Mouse (Mus musculus): ENCODE measurements around the gene Wdr34. TPM values are rescaled to one million over a fixed set of nuclear protein-coding genes. Genes with fewer than 3 reads are reported as not detected.

The Wdr34 gene
- polyA plus RNA-seq (2016; fragmentation: Nextera tagmentation; extraction: Ambion mirVana) = 27.3 and 36.7 TPM in 2 replicates

DNA sequence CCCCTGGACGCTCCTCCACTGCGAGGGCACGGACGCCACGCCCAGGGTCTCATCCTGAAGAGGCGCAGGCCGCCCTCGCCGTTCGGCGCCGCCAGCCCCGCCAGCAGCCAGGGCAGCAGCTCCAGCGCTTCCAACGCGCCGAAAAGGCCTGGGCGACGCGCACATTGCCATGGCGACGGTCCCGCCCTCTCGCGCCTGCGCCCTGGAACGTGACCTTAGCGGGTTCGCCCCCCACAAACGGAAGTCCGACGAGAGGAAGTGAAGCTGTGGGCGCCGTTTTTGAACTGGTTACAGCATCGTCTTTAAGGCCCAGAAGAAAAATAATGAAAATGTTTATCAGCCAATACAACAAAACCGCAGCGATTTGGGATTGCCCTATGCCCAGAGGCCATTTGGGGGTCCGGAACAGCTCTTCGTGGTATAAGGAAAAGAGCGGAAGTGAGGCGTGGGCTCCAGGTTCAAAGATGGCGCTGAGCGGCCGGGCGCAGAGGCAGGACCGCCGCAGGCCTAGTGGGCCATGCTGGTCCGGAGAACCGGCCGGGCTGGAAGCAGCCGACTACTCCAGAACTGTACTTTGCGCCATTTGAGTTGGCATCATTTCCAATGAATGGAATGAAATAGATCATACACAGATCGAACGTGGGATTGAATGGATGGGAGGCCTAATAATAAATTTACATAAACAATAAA, at the start of gene Wdr34:
TSS of gene Wdr34 (minus strand) at position 183 of the 690 bp plus-strand sequence.
- Histone ChIP-seq H3K4me3 (peak within 1 kb of the TSS; percentile 61), H3K27me3 (ENCODE audit: insufficient read depth, poor library complexity, severe bottlenecking) (no peaks in the 10 kb centered on the region; the same call in 1 of the 2 replicates), H3K36me3 (peaks cover 22% of the 10 kb centered on the region), H3K27ac (peak within 1 kb of the TSS; percentile 99), H3K4me1 (replicated peaks) (peaks cover 8% of the 10 kb centered on the region), H3K9me3 (no peaks in the 10 kb centered on the region)
- 1% methylated on average over 54 of the region's 54 CpGs for WGBS
- DNase-seq (ENCODE audit: low spot score) = peak; percentile 98

DNA sequence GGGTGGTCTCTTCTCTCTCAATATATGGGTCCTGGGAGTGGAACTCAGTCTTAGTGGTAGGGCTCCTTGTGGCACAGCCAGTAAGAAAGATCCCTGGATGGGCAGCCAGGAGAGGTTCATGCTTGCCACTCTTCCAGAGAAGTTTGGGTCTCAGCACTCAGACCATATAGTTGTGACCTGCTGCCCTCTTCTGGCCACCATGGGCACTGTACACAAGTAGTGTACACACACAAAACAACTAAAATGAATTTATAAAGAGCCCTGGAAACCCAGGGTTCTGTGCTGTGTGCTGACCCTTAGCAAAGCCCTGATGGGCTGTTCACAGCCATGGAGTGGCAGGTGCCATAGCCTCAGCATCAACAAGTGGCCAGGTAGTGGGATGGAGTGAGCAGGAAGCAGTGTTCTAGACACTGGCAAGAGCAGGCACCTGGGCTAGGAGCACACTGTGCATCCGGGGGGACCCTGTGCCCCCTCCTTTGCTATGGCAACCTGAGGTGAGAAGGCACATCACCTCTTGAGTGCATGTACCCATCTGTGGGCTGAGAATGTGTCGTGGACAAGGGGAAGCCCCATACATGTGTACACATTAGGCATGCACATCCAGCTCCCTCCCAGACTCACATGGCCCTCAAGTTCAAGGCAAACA, 47.3 kb upstream of the Wdr34 start:
- DNase-seq (ENCODE audit: low spot score) = peak; percentile 55
- Histone ChIP-seq H3K4me3 (no peak overlapping the region), H3K9me3 (no peaks in the 10 kb centered on the region), H3K4me1 (replicated peaks) (peaks cover 30% of the 10 kb centered on the region), H3K36me3 (peaks cover 52% of the 10 kb centered on the region), H3K27ac (no peak overlapping the region), H3K27me3 (ENCODE audit: insufficient read depth, poor library complexity, severe bottlenecking) (no peaks in the 10 kb centered on the region)
- 80% methylated on average over 2 of the region's 2 CpGs for WGBS

DNA sequence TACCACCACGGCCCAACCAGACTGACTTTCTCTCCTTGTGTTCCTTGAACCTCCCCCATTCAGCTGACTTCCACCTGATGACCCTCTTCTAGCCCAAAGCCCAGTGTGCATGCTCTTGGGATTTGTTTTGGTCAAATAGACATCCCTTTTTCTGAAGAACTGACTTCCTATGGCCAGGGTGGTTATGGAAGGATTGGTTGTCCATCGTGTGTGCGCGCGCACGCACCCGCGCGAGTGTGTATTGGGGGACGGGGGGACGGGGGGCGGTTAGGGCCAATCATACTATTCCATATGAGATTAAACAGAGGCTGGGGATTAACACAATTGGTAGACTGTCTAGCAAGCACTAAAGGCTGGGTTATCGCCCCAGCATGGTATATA, 45.5 kb upstream of the Wdr34 start:
- no peak for DNase-seq (ENCODE audit: low spot score)
- H3K27me3 ChIP-seq (ENCODE audit: insufficient read depth, poor library complexity, severe bottlenecking) = no peaks in the 10 kb centered on the region
- H3K9me3 ChIP-seq = no peaks in the 10 kb centered on the region
- 4% methylated on average over 13 of the region's 13 CpGs for WGBS
- H3K4me1 ChIP-seq (replicated peaks) = peaks cover 30% of the 10 kb centered on the region
- peak overlapping the region; percentile 86 for H3K27ac ChIP-seq
- H3K4me3 ChIP-seq = peak overlapping the region; percentile 75
- H3K36me3 ChIP-seq = peaks cover 49% of the 10 kb centered on the region

DNA sequence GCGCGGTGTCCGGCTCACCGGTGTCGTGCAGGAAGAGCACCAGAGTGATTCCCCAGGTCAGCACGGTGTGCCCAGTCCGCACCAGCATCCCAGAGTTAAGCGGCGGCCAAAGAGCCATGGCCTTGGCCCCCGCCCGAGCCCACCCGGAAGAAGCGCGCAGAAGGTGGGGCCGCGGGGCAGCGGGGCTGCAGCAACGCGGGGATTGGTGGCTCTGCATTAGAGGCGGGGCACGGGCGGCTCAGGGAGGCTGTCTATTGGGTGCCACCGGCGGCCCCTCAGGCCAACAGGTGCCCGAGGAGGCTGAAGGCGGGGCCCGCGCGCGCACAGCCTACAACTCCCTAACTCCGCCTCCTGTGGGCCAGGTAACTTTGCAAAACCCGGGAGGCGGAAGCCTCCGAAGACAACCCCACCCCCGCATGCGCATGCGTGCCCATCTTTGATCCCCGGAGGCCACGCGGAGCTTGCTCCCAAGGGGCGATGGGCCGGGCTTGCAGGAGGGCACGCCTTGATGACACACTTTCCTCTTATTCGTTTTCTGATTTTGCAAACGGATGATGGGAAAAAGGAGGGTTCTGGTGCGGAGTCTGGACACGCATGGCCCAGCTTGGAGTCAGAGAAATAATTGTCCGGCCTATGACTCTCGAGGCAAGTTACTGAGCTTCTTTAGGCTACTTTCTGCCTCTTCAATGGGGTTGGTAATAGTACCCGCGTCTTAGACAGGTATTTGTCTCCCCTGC, 45.0 kb upstream of the Wdr34 start, which contains the start of gene Zdhhc12:
TSS of gene Zdhhc12 (minus strand) at position 178 of the 737 bp plus-strand sequence.
- peak; percentile 96 for DNase-seq (ENCODE audit: low spot score)
- Histone ChIP-seq H3K9me3 (no peaks in the 10 kb centered on the region), H3K27me3 (ENCODE audit: insufficient read depth, poor library complexity, severe bottlenecking) (no peaks in the 10 kb centered on the region), H3K27ac (peak within 1 kb of the TSS; percentile 86), H3K4me3 (peak within 1 kb of the TSS; percentile 75), H3K4me1 (replicated peaks) (peaks cover 30% of the 10 kb centered on the region), H3K36me3 (peaks cover 44% of the 10 kb centered on the region)
- WGBS = under 1% methylated on average over 51 of the region's 51 CpGs

DNA sequence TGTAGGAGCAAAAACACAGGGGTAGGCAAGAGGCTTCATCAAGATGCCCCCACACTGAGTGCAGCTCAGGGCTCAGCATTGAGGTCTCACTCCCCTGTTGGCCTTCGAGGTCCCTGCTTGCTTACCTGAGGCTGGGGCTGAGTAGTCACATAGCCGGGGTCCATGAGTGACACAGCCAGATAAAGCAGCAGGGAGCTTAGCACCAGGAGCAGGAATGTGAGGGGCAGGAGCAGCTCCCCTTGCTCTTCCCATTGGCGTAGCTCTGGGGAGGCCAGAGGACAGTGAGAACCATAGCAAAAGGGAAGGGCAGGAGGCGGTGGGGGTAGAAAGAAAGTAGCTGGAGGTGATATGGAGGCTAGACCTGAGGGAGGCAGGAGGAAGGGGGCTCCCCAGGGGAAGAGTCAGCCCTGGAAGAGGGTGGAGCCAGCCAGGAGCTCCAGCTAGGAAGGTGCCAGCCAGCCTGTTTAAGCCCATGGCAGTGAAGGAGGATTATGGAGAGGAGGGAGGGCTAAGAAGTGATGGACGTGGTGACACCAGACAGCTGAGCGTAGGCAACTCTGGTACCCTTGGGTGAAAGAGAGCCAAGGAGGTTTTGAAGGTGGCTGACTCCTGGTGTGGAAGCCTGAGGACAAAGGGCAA, 43.7 kb upstream of the Wdr34 start:
- H3K27ac ChIP-seq = peak overlapping the region; percentile 86
- H3K27me3 ChIP-seq (ENCODE audit: insufficient read depth, poor library complexity, severe bottlenecking) = no peaks in the 10 kb centered on the region
- H3K4me1 ChIP-seq (replicated peaks) = peaks cover 30% of the 10 kb centered on the region
- DNase-seq (ENCODE audit: low spot score) = no peak
- no peaks in the 10 kb centered on the region for H3K9me3 ChIP-seq
- WGBS = 53% methylated on average over 6 of the region's 6 CpGs
- H3K4me3 ChIP-seq = peak overlapping the region; percentile 75
- peaks cover 38% of the 10 kb centered on the region for H3K36me3 ChIP-seq

DNA sequence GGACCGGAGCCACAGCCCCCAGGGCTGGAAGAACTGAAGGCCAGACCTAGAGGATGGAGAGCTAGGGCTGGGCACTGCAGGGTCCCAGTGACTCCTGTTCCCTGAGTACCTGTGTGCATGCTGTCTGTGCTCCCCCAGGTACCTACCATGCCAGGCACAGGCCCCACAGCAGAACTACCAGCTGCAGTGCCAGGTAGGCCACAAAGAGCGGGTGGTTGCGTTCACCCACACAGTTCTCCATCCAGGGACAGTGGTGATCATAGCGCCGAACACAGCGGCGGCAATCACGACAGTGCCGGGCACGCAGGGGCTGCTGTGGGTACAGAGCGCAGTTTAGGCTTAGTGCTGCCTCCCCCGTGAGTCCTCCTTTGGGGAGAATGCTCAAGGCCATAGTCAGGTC, 42.8 kb upstream of the Wdr34 start:
- WGBS = 96% methylated on average over 12 of the region's 12 CpGs
- no peaks in the 10 kb centered on the region for H3K9me3 ChIP-seq
- peaks cover 30% of the 10 kb centered on the region for H3K4me1 ChIP-seq (replicated peaks)
- H3K27me3 ChIP-seq (ENCODE audit: insufficient read depth, poor library complexity, severe bottlenecking) = no peaks in the 10 kb centered on the region
- peaks cover 42% of the 10 kb centered on the region for H3K36me3 ChIP-seq
- no peak overlapping the region for H3K27ac ChIP-seq
- DNase-seq (ENCODE audit: low spot score) = no peak
- peak overlapping the region; percentile 75 for H3K4me3 ChIP-seq

DNA sequence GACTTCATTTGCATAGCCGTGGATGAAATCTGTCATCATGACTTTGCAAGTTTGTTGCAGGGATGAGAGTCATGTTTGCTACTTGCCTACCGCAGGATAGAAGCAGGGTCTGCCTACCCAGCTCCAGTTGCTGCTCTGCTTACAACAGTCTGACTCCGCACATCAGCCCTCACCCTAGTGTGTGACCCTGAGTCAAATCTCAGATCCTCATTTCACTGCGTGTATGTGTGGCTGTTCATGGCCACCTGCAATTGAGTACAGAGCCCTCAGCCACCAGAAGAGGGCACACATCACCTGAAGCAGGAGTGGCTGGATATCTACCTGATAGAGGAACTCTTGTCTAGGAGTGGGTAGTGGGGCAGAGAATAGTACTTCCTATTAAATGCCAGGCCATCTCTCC, 38.6 kb upstream of the Wdr34 start:
- H3K4me1 ChIP-seq (replicated peaks) = peaks cover 20% of the 10 kb centered on the region
- no peak overlapping the region for H3K27ac ChIP-seq
- H3K9me3 ChIP-seq = no peaks in the 10 kb centered on the region
- DNase-seq (ENCODE audit: low spot score) = no peak
- H3K4me3 ChIP-seq = no peak overlapping the region
- no peaks in the 10 kb centered on the region for H3K27me3 ChIP-seq (ENCODE audit: insufficient read depth, poor library complexity, severe bottlenecking)
- peaks cover 41% of the 10 kb centered on the region for H3K36me3 ChIP-seq
- 91% methylated on average over 4 of the region's 4 CpGs for WGBS

DNA sequence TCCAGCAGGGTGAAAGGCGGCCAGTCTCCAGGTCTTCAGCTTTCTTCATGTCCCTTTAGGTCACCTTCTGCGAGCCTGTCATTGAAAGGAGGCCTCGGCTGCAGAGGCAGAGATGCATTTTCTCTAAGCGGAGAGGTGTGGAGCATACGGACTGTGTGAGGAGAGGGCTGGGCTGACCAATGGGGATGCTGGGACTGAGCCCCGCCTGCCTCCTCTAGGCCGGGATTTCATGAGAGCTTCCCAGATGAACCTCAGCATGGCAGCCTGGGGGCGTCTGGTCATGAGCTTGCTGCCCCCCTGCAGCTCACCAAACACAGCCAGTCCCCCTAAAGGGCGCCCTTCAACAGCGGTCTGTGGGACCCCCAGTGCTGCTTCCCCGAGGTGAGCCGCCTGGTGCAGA, 36.0 kb upstream of the Wdr34 start:
- peak overlapping the region; percentile 42 for H3K4me3 ChIP-seq
- H3K4me1 ChIP-seq (replicated peaks) = peaks cover 22% of the 10 kb centered on the region
- H3K27ac ChIP-seq = peak overlapping the region; percentile 30
- H3K27me3 ChIP-seq (ENCODE audit: insufficient read depth, poor library complexity, severe bottlenecking) = no peaks in the 10 kb centered on the region
- H3K9me3 ChIP-seq = no peaks in the 10 kb centered on the region
- peaks cover 26% of the 10 kb centered on the region for H3K36me3 ChIP-seq
- peak; percentile 45 for DNase-seq (ENCODE audit: low spot score)
- WGBS = 8% methylated on average over 12 of the region's 12 CpGs

DNA sequence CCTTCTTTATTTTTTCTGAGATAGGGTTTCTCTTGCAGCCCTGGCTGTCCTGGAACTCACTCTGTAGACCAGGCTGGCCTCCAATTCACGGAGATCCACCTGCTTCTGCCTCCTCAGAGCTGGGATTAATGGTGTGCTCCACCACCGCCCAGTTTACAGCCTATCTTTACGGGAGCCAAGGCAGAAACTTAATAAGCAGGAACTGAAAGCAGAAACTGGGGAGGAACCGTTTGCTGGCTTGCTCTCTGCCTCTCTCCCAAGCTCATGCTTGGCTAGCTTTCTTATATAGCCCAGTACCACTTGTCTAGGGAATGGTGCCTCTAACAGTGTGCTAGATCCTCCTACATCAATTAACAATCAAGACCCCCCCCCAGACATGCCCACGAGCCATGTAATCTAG, 35.4 kb upstream of the Wdr34 start:
- no peaks in the 10 kb centered on the region for H3K9me3 ChIP-seq
- no peak for DNase-seq (ENCODE audit: low spot score)
- no peaks in the 10 kb centered on the region for H3K27me3 ChIP-seq (ENCODE audit: insufficient read depth, poor library complexity, severe bottlenecking)
- H3K36me3 ChIP-seq = peaks cover 24% of the 10 kb centered on the region
- H3K4me3 ChIP-seq = peak overlapping the region; percentile 42
- peaks cover 26% of the 10 kb centered on the region for H3K4me1 ChIP-seq (replicated peaks)
- 61% methylated on average over 5 of the region's 5 CpGs for WGBS
- peak overlapping the region; percentile 30 for H3K27ac ChIP-seq

DNA sequence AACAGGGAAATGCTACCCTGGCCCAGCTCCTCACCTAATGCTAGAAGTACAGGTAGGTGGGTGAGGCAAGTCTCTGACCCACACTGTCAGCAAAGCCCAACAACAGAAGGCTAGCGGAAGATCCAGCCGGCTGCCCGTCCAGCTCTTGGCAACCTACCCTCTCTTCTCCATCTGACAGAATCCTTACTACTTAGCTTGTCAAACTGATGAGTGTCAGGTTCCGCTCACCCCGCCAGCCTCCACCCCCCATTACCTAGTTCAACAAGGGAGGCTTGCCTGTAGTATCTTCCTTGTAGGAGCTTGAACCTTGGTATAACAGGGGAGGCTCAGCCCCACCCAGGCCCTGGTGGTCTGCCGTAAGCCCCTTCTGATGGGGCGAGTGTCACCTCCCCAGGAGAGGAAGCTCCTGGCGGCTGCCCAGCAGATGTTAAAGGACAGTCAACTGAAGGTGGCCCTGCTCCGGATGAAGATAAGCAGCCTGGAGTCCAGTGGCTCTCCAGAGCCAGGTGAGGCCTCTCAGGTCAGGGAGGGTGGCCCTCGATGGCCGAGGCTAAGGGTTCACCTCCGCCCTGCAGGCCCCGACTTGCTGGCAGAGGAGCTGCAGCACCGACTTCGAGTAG, 31.6 kb upstream of the Wdr34 start:
- Histone ChIP-seq H3K9me3 (no peaks in the 10 kb centered on the region), H3K36me3 (peaks cover 15% of the 10 kb centered on the region), H3K4me1 (replicated peaks) (peaks cover 48% of the 10 kb centered on the region), H3K4me3 (no peak overlapping the region), H3K27ac (peak overlapping the region; percentile 23; the same call in 1 of the 2 replicates), H3K27me3 (ENCODE audit: insufficient read depth, poor library complexity, severe bottlenecking) (no peaks in the 10 kb centered on the region)
- no peak for DNase-seq (ENCODE audit: low spot score)
- whole genome bisulfite sequencing = 93% methylated on average over 15 of the region's 15 CpGs

DNA sequence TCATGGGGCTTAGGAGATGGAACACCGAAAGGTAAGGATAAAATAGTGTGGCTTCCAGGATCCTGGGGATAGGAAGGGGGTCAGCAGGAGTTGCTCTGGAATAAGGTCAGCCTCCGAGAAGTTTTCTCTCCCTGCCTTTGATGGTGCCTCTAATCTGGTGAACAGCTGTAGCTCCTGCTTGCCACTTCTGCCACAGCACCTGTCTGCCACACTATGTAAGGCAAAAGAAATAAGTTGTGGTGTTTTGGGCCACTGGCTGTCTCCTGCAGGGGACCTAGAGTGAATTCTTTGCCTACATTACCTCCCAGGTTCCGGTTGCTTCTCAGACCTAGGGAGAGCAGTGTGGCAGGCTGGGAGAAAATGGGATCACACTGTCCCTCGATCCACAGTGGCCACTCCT, 30.1 kb upstream of the Wdr34 start:
- WGBS = 78% methylated on average over 4 of the region's 4 CpGs

DNA sequence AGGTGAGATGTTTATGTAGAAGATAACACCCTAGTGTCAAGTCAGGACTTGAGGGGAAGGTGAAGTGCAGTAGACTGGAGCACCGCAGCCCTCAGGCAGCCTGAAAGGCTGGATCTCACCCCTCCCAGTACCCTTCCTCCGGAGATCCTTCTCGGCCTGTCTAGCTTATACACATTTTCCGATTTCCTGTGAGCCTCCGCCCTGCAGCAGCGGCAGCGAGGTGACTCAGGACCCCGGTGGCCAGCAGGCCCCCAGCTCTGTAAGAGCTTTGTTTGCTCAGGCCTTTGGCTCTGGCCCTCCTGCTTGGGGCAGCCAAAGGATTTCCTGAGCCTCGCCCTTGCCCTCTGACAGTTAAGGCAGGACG, 29.6 kb upstream of the Wdr34 start:
- H3K9me3 ChIP-seq = no peaks in the 10 kb centered on the region
- peak overlapping the region; percentile 89 for H3K27ac ChIP-seq
- no peaks in the 10 kb centered on the region for H3K27me3 ChIP-seq (ENCODE audit: insufficient read depth, poor library complexity, severe bottlenecking)
- peaks cover 32% of the 10 kb centered on the region for H3K36me3 ChIP-seq
- DNase-seq (ENCODE audit: low spot score) = no peak
- peak overlapping the region; percentile 67 for H3K4me3 ChIP-seq
- 23% methylated on average over 10 of the region's 10 CpGs for WGBS
- peaks cover 35% of the 10 kb centered on the region for H3K4me1 ChIP-seq (replicated peaks)

More for the DNA sequence above, 30.1 kb upstream of the Wdr34 start:
- no peaks in the 10 kb centered on the region for H3K9me3 ChIP-seq
- no peaks in the 10 kb centered on the region for H3K27me3 ChIP-seq (ENCODE audit: insufficient read depth, poor library complexity, severe bottlenecking)
- H3K4me3 ChIP-seq = peak overlapping the region; percentile 67
- no peak for DNase-seq (ENCODE audit: low spot score)
- H3K36me3 ChIP-seq = peaks cover 27% of the 10 kb centered on the region
- peaks cover 35% of the 10 kb centered on the region for H3K4me1 ChIP-seq (replicated peaks)
- peak overlapping the region; percentile 89 for H3K27ac ChIP-seq

Measured in hindbrain, embryonic 10.5 days (tissue).